Mouse (Mus musculus) heart, postnatal 25 days (tissue): Measurements from ENCODE around the gene Rsu1. TPM values are rescaled to one million over a fixed set of nuclear protein-coding genes. Genes with fewer than 3 reads are reported as not detected.

Experiments
- DNase-seq: peaks from one replicate; pipeline ENCODE4 v3.0.0; 2022; ENCODE audit warnings: low spot score
- intact Hi-C: fragments of 180-260 bp; cut with DNase I; formaldehyde crosslinking; loops from one replicate; pipeline ENCODE4 v1.15.1; 2025
- total RNA-seq, 2 experiments: library from RNA; stranded (reverse); gene quantifications; 2 replicates each; pipeline ENCODE4 v1.2.3; 2021

The Rsu1 gene
- total RNA-seq, 2 experiments from 2014 or later, result 54.1 to 54.7 TPM

GRCm38 (mm10) chr2:13175536-13176303 lies 95.5 kb downstream of the Rsu1 start:
- no peak for DNase-seq
- intact Hi-C loops, result no loop called here

- no peak for DNase-seq
- intact Hi-C loops, result no loop called here
These were observed 96.8 kb downstream of the Rsu1 start for GRCm38 (mm10) chr2:13174461-13174860.

GRCm38 (mm10) chr2:13170651-13171050 lies 100.6 kb downstream of the Rsu1 start:
- intact Hi-C loops, result no loop called here
- DNase-seq, result no peak

GRCm38 (mm10) chr2:13169962-13170361 lies 101.3 kb downstream of the Rsu1 start:
- DNase-seq, result no peak
- intact Hi-C loops, result no loop called here

GRCm38 (mm10) chr2:13169158-13169890 lies 101.9 kb downstream of the Rsu1 start:
- intact Hi-C loops, result no loop called here
- DNase-seq, result no peak

GRCm38 (mm10) chr2:13168743-13169142 lies 102.5 kb downstream of the Rsu1 start:
- intact Hi-C loops, result no loop called here
- no peak for DNase-seq

- intact Hi-C loops, result no loop called here
- no peak for DNase-seq
These were observed 109.5 kb downstream of the Rsu1 start for GRCm38 (mm10) chr2:13161717-13162116.

GRCm38 (mm10) chr2:13145245-13145644 lies 126.0 kb downstream of the Rsu1 start:
- no peak for DNase-seq
- intact Hi-C loops, result no loop called here

- intact Hi-C loops, result no loop called here
- no peak for DNase-seq
These were observed 136.3 kb downstream of the Rsu1 start for GRCm38 (mm10) chr2:13134890-13135289.

- intact Hi-C loops, result no loop called here
- no peak for DNase-seq
These were observed 138.4 kb downstream of the Rsu1 start for GRCm38 (mm10) chr2:13132841-13133240.

- intact Hi-C loops, result no loop called here
- no peak for DNase-seq
These were observed 138.8 kb downstream of the Rsu1 start for GRCm38 (mm10) chr2:13132406-13132805.

GRCm38 (mm10) chr2:13129859-13130258 lies 141.4 kb downstream of the Rsu1 start:
- no peak for DNase-seq
- intact Hi-C loops, result no loop called here

- no peak for DNase-seq
- intact Hi-C loops, result no loop called here
These were observed 141.9 kb downstream of the Rsu1 start for GRCm38 (mm10) chr2:13129337-13129736.

GRCm38 (mm10) chr2:13120461-13120860 lies 150.8 kb downstream of the Rsu1 start:
- intact Hi-C loops, result no loop called here
- no peak for DNase-seq

- no peak for DNase-seq
- intact Hi-C loops, result no loop called here
These were observed 153.3 kb downstream of the Rsu1 start for GRCm38 (mm10) chr2:13117896-13118295.

GRCm38 (mm10) chr2:13106531-13106930 lies 164.7 kb downstream of the Rsu1 start:
- intact Hi-C loops, result no loop called here

GRCm38 (mm10) chr2:13104388-13104787 lies 166.8 kb downstream of the Rsu1 start:
- DNase-seq, result no peak
- intact Hi-C loops, result loop anchor here (2.0 kb wide), 1 partner anchor 22 kb away; no protein-coding TSS in a partner anchor

More at GRCm38 (mm10) chr2:13106531-13106930, 164.7 kb downstream of the Rsu1 start:
- DNase-seq, result no peak

GRCm38 (mm10) chr2:13103797-13104200 lies 167.4 kb downstream of the Rsu1 start:
- intact Hi-C loops, result loop anchor here (2.0 kb wide), 1 partner anchor 23 kb away; no protein-coding TSS in a partner anchor
- DNase-seq, result no peak

- intact Hi-C loops, result no loop called here
- no peak for DNase-seq
These were observed 177.2 kb downstream of the Rsu1 start for GRCm38 (mm10) chr2:13094045-13094444.

GRCm38 (mm10) chr2:13093570-13093969 lies 177.6 kb downstream of the Rsu1 start:
- intact Hi-C loops, result no loop called here
- DNase-seq, result no peak

- intact Hi-C loops, result no loop called here
These were observed 179.7 kb downstream of the Rsu1 start for GRCm38 (mm10) chr2:13091399-13092015.

More at GRCm38 (mm10) chr2:13091399-13092015, 179.7 kb downstream of the Rsu1 start:
- DNase-seq, result no peak
